Mouse (Mus musculus) ES-Bruce4 (cell line): ENCODE measurements around the gene Zfp981. TPM values are rescaled to one million over a fixed set of nuclear protein-coding genes. Genes with fewer than 3 reads are reported as not detected.

Experiments
- polyA plus RNA-seq: library from polyadenylated mRNA; stranded (reverse); fragments of >200 nt; gene quantifications from 2 replicates; pipeline ENCODE4 v1.2.4, GENCODE M21; 2011; ENCODE audit warnings: low read depth; ENCODE audit not compliant: missing spikeins, insufficient read depth, insufficient read length

Zfp981 gene
- polyA plus RNA-seq, 1 experiment = 39.3 TPM

Other genes starting within 250 kb of the Zfp981 start
- 21.3 and 23.7 TPM in 2 replicates for gene Zfp992, start 53.0 kb upstream of the Zfp981 start, polyA plus RNA-seq
- gene Zfp993, start 108.9 kb downstream of the Zfp981 start, polyA plus RNA-seq = 93.9 and 97.5 TPM in 2 replicates